Mouse (Mus musculus) cortical plate, adult 2 months (tissue): Measurements from ENCODE around the gene Tecta.

ENCODE experiments used
- CTCF ChIP-seq: fragments of 200-500 bp; IDR thresholded peaks from 2 replicates; pipeline ENCODE4 v1.5.1; 2011; ENCODE audit warnings: mild to moderate bottlenecking, control low read depth, low read length; ENCODE audit not compliant: insufficient read depth; ENCODE audit errors: extremely low read depth
- POLR2A ChIP-seq: fragments of 200-500 bp; IDR thresholded peaks from 2 replicates; pipeline ENCODE4 v1.6.1; 2011; ENCODE audit warnings: mild to moderate bottlenecking, low read length, control low read depth; ENCODE audit not compliant: insufficient read depth; ENCODE audit errors: extremely low read depth

- TF ChIP-seq CTCF (no peak), POLR2A (no peak)
These were observed 12.7 kb downstream of the Tecta start for GRCm38 (mm10) chr9:42387038-42387437.
